Mouse (Mus musculus) forebrain, embryonic 10.5 days (tissue): ENCODE measurements at regions not wholly inside any gene's neighbourhood (a gene's known extent, or its start where the extent isn't known, plus 50 kb on each side); places are given as distances from the start of the nearest gene placed in this dataset.

ENCODE experiments used
- DNase-seq: peaks from one replicate; pipeline ENCODE4 v3.0.0-alpha.2; 2017; ENCODE audit warnings: low spot score; ENCODE audit errors: extremely low spot score
- H3K27ac ChIP-seq: fragments of 300-500 bp; sonication (generic); 2 replicates; pipeline ENCODE4 v1.5.1; 2016; ENCODE audit warnings: mild to moderate bottlenecking
- H3K27me3 ChIP-seq: fragments of 300-500 bp; sonication (generic); 2 replicates; pipeline ENCODE4 v1.6.1; 2016; ENCODE audit warnings: mild to moderate bottlenecking; ENCODE audit not compliant: poor library complexity, severe bottlenecking
- H3K36me3 ChIP-seq: fragments of 300-500 bp; sonication (generic); replicated peaks from 2 replicates; pipeline ENCODE4 v1.6.1; 2016; ENCODE audit warnings: mild to moderate bottlenecking, moderate library complexity
- H3K4me1 ChIP-seq: fragments of 300-500 bp; sonication (generic); 2 replicates; pipeline ENCODE4 v1.6.1; 2016
- H3K4me3 ChIP-seq: fragments of 300-500 bp; sonication (generic); 2 replicates; pipeline ENCODE4 v1.5.1; 2016; ENCODE audit warnings: mild to moderate bottlenecking, moderate library complexity
- H3K9me3 ChIP-seq: fragments of 300-500 bp; sonication (generic); 2 replicates; pipeline ENCODE4 v1.6.1; 2016; ENCODE audit warnings: mild to moderate bottlenecking, moderate library complexity
- WGBS: fragments of 180-500 bp; shearing (Covaris S2); methylation state at CpG from one replicate; pipeline ENCODE4 v1.1.7; 2016; 5-methylcytosine and 5-hydroxymethylcytosine counted together

- peaks cover 54% of the 10 kb centered on the region for H3K27me3 ChIP-seq
- DNase-seq = no peak
- WGBS = 3% methylated on average over 8 of the region's 8 CpGs
- H3K27ac ChIP-seq = peak overlapping the region; percentile 78
- H3K9me3 ChIP-seq = no peaks in the 10 kb centered on the region
- peaks cover 44% of the 10 kb centered on the region for H3K4me1 ChIP-seq
- peak overlapping the region; percentile 44 for H3K4me3 ChIP-seq
- H3K36me3 ChIP-seq = 0 out of 2 replicates have a peak, but pooled peaks cover 5% of the 10 kb centered on the region
Observed at GRCm38 (mm10) chr2:180854349-180855004, 66.3 kb downstream of the Ythdf1 start.

DNA sequence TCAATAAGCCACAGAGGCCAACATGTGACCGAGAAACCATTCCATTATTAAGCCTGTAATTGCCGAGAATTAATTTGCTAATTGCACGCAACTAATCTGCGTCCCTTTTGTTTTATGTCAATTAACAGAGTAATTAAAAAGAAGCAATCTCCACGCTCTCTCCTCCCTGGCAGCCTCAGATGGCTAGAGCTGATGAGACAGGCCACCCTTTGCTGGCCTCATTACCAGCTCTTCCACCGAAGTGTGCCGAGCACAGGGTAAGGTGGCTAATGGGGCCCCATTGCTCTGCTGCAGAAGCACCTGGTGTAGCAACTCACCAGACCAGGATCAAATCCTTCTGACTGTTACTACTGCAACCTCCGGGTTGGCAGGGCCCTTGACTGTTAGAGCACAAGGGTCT, 70.8 kb upstream of the Bhlhe23 start:
- Histone ChIP-seq H3K4me3 (no peak overlapping the region), H3K36me3 (0 out of 2 replicates have a peak, but pooled peaks cover 3% of the 10 kb centered on the region), H3K27ac (no peak overlapping the region), H3K9me3 (no peaks in the 10 kb centered on the region), H3K4me1 (peaks cover 6% of the 10 kb centered on the region), H3K27me3 (no peaks in the 10 kb centered on the region)
- 70% methylated on average over 8 of the region's 8 CpGs for WGBS
- no peak for DNase-seq

- DNase-seq = no peak
- Histone ChIP-seq H3K36me3 (peaks cover 8% of the 10 kb centered on the region; the same call in 1 of the 2 replicates), H3K27ac (no peak overlapping the region), H3K4me1 (peaks cover 6% of the 10 kb centered on the region), H3K4me3 (no peak overlapping the region), H3K9me3 (no peaks in the 10 kb centered on the region), H3K27me3 (no peaks in the 10 kb centered on the region)
- WGBS = 42% methylated on average over 5 of the region's 5 CpGs
Observed at GRCm38 (mm10) chr2:180845011-180845410, 68.3 kb upstream of the Bhlhe23 start.

DNA sequence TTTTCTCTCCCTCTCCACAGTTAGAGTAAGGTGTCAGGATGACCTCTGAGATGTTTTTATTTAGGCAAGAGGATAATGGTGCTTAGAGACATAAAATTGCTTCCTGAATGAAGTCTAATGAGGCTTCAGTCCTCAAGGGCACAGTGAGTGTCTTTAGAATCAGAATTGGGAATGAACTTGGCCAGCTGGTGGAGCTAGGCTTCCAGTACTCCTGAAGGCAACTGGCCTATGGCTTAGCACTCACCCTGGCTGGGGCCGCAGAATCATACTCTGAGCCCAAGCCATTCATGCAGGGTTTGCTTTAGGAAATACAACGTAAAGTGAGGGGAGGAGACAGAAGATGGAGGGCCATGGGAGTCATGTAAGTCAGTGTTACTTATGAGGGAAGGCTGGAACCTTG, 67.0 kb upstream of the Bhlhe23 start:
- Histone ChIP-seq H3K4me1 (peaks cover 6% of the 10 kb centered on the region), H3K36me3 (peaks cover 8% of the 10 kb centered on the region; the same call in 1 of the 2 replicates), H3K27me3 (no peaks in the 10 kb centered on the region), H3K9me3 (no peaks in the 10 kb centered on the region), H3K27ac (no peak overlapping the region), H3K4me3 (no peak overlapping the region)
- no peak for DNase-seq
- WGBS = 83% methylated on average over 2 of the region's 2 CpGs

- Histone ChIP-seq H3K4me3 (no peak overlapping the region), H3K36me3 (peaks cover 8% of the 10 kb centered on the region; the same call in 1 of the 2 replicates), H3K4me1 (peaks cover 3% of the 10 kb centered on the region; the same call in 1 of the 2 replicates), H3K27ac (no peak overlapping the region), H3K9me3 (no peaks in the 10 kb centered on the region), H3K27me3 (no peaks in the 10 kb centered on the region)
- WGBS = 82% methylated on average over 4 of the region's 4 CpGs
- DNase-seq = no peak
Observed at GRCm38 (mm10) chr2:180839126-180839525, 62.4 kb upstream of the Bhlhe23 start.

- Histone ChIP-seq H3K4me1 (peaks cover 3% of the 10 kb centered on the region; the same call in 1 of the 2 replicates), H3K36me3 (peaks cover 8% of the 10 kb centered on the region; the same call in 1 of the 2 replicates), H3K27me3 (no peaks in the 10 kb centered on the region), H3K4me3 (no peak overlapping the region), H3K9me3 (no peaks in the 10 kb centered on the region), H3K27ac (no peak overlapping the region)
- WGBS = 84% methylated on average over 3 of the region's 3 CpGs
- no peak for DNase-seq
Observed at GRCm38 (mm10) chr2:180837996-180838395, 61.3 kb upstream of the Bhlhe23 start.

- H3K9me3 ChIP-seq = no peaks in the 10 kb centered on the region
- H3K27ac ChIP-seq = no peak overlapping the region
- no peak for DNase-seq
- H3K4me1 ChIP-seq = peaks cover 3% of the 10 kb centered on the region; the same call in 1 of the 2 replicates
- H3K27me3 ChIP-seq = no peaks in the 10 kb centered on the region
- peaks cover 8% of the 10 kb centered on the region; the same call in 1 of the 2 replicates for H3K36me3 ChIP-seq
- 82% methylated on average over 9 of the region's 9 CpGs for WGBS
- H3K4me3 ChIP-seq = no peak overlapping the region
Observed at GRCm38 (mm10) chr2:180837318-180837920, 60.7 kb upstream of the Bhlhe23 start.

- Histone ChIP-seq H3K27me3 (no peaks in the 10 kb centered on the region), H3K4me3 (no peak overlapping the region), H3K36me3 (peaks cover 8% of the 10 kb centered on the region; the same call in 1 of the 2 replicates), H3K4me1 (peaks cover 3% of the 10 kb centered on the region; the same call in 1 of the 2 replicates), H3K27ac (no peak overlapping the region), H3K9me3 (no peaks in the 10 kb centered on the region)
- 85% methylated on average over 6 of the region's 6 CpGs for WGBS
- DNase-seq = no peak
Observed at GRCm38 (mm10) chr2:180835936-180836602, 59.4 kb upstream of the Bhlhe23 start.

- H3K36me3 ChIP-seq = no peaks in the 10 kb centered on the region
- no peak overlapping the region for H3K27ac ChIP-seq
- DNase-seq = no peak
- H3K9me3 ChIP-seq = no peaks in the 10 kb centered on the region
- H3K27me3 ChIP-seq = no peaks in the 10 kb centered on the region
- no peak overlapping the region for H3K4me3 ChIP-seq
- H3K4me1 ChIP-seq = peaks cover 3% of the 10 kb centered on the region; the same call in 1 of the 2 replicates
- 86% methylated on average over 7 of the region's 7 CpGs for WGBS
Observed at GRCm38 (mm10) chr2:180832711-180833110, 56.0 kb upstream of the Bhlhe23 start.

- H3K27ac ChIP-seq = no peak overlapping the region
- 86% methylated on average over 2 of the region's 2 CpGs for WGBS
- H3K9me3 ChIP-seq = no peaks in the 10 kb centered on the region
- peaks cover 8% of the 10 kb centered on the region for H3K4me1 ChIP-seq
- H3K27me3 ChIP-seq = no peaks in the 10 kb centered on the region
- no peak overlapping the region for H3K4me3 ChIP-seq
- no peak for DNase-seq
- no peaks in the 10 kb centered on the region for H3K36me3 ChIP-seq
Observed at GRCm38 (mm10) chr2:180830607-180831006, 53.9 kb upstream of the Bhlhe23 start.

GRCm38 (mm10) chr2:180828086-180828485, 51.4 kb upstream of the Bhlhe23 start:
- 88% methylated on average over 2 of the region's 2 CpGs for WGBS
- Histone ChIP-seq H3K9me3 (no peaks in the 10 kb centered on the region), H3K4me3 (no peak overlapping the region), H3K4me1 (peaks cover 10% of the 10 kb centered on the region), H3K36me3 (no peaks in the 10 kb centered on the region), H3K27me3 (no peaks in the 10 kb centered on the region), H3K27ac (no peak overlapping the region)
- DNase-seq = no peak

DNA sequence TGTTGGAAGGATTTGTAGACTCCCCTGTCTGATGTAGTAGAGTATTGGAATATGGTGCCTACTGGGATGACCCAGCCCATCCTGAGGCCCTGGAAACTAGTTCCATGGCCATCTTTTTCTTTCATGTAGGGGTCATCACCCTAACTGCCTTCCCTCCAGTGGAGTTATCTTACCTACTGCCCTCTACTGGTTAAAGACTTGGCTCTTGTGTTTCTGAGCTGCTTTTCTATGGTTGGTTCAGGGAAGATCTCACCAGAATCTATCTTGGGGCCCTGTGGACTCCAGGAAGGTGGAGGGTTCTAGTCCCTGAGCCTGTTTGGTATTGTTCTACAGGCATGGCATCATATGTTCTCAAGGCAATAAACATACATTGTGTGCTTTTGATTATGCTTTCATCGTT, 50.0 kb upstream of the Bhlhe23 start:
- DNase-seq = no peak
- WGBS = 89% methylated on average over 1 of the region's 1 CpGs
- Histone ChIP-seq H3K27me3 (no peaks in the 10 kb centered on the region), H3K9me3 (no peaks in the 10 kb centered on the region), H3K4me1 (peaks cover 17% of the 10 kb centered on the region), H3K36me3 (no peaks in the 10 kb centered on the region), H3K27ac (no peak overlapping the region), H3K4me3 (no peak overlapping the region)
